Mouse (Mus musculus) midbrain, embryonic 15.5 days (tissue): ENCODE measurements around the gene Ldlr. TPM values are rescaled to one million over a fixed set of nuclear protein-coding genes. Genes with fewer than 3 reads are reported as not detected.

Source experiments
- polyA plus RNA-seq: library from polyadenylated mRNA; unstranded; fragments of >200 nt; fragmentation: Nextera tagmentation; extraction: Ambion mirVana; gene quantifications from 2 replicates; pipeline ENCODE4 v1.2.1, GENCODE M21; 2015

The Ldlr gene
- polyA plus RNA-seq, 1 experiment from 2014 or later: 15.9 TPM

Other genes starting within 250 kb of the Ldlr start
- gene Tmed1, start 213.2 kb upstream of the Ldlr start, polyA plus RNA-seq: 61.2 and 62.7 TPM in 2 replicates
- 1.9 and 2.6 TPM in 2 replicates for gene AB124611, start 197.3 kb upstream of the Ldlr start, polyA plus RNA-seq
- 46.7 and 49.3 TPM in 2 replicates for gene Carm1, start 176.6 kb upstream of the Ldlr start, polyA plus RNA-seq
- gene Timm29, start 130.8 kb upstream of the Ldlr start, polyA plus RNA-seq: 68.0 and 68.8 TPM in 2 replicates
- gene Yipf2, start 130.7 kb upstream of the Ldlr start, polyA plus RNA-seq: 27.0 and 29.2 TPM in 2 replicates
- 158 and 163 TPM in 2 replicates for gene Smarca4, start 107.3 kb upstream of the Ldlr start, polyA plus RNA-seq
- gene Spc24, start 36.8 kb downstream of the Ldlr start, polyA plus RNA-seq: 15.7 and 17.8 TPM in 2 replicates
- gene Kank2, start 75.3 kb downstream of the Ldlr start, polyA plus RNA-seq: 5.8 TPM in 2 replicates
- 0.61 and 0.74 TPM in 2 replicates for gene Angptl8, start 112.0 kb downstream of the Ldlr start, polyA plus RNA-seq
- 19.2 and 20.4 TPM in 2 replicates for gene Dock6, start 129.2 kb downstream of the Ldlr start, polyA plus RNA-seq
- 15.4 and 15.5 TPM in 2 replicates for gene Rab3d, start 194.7 kb downstream of the Ldlr start, polyA plus RNA-seq
- gene Ccdc159, start 204.0 kb downstream of the Ldlr start, polyA plus RNA-seq: 13.4 and 14.1 TPM in 2 replicates
- gene Tmem205, start 204.1 kb downstream of the Ldlr start, polyA plus RNA-seq: 49.3 and 52.4 TPM in 2 replicates
- gene Plppr2, start 213.6 kb downstream of the Ldlr start, polyA plus RNA-seq: 116 and 120 TPM in 2 replicates
- 10.5 TPM in 2 replicates for gene Swsap1, start 232.3 kb downstream of the Ldlr start, polyA plus RNA-seq
- gene Epor, start 240.0 kb downstream of the Ldlr start, polyA plus RNA-seq: 1.6 and 1.9 TPM in 2 replicates